Mouse (Mus musculus) intestine, postnatal 0 days (tissue): ENCODE results near the gene Gtf2a1l. TPM values are rescaled to one million over a fixed set of nuclear protein-coding genes. Genes with fewer than 3 reads are reported as not detected.

Source experiments
- ATAC-seq: fragments of 200-750 bp; cut with Nextera tagmentation; 2 replicates; pipeline ENCODE4 v1.8.0; 2017; ENCODE audit warnings: mild to moderate bottlenecking, moderate TSS enrichment, moderate library complexity
- H3K27ac ChIP-seq: fragments of 300-500 bp; sonication (generic); 2 replicates; pipeline ENCODE4 v1.5.1; 2014; ENCODE audit warnings: mild to moderate bottlenecking, low read depth, low read length, moderate library complexity
- H3K27me3 ChIP-seq: fragments of 300-500 bp; sonication (generic); replicated peaks from 2 replicates; pipeline ENCODE4 v1.6.1; 2014; ENCODE audit warnings: low read length, mixed read lengths; ENCODE audit not compliant: control insufficient read depth, insufficient read depth
- H3K36me3 ChIP-seq: fragments of 300-500 bp; sonication (generic); 2 replicates; pipeline ENCODE4 v1.6.1; 2014; ENCODE audit warnings: mild to moderate bottlenecking, moderate library complexity; ENCODE audit not compliant: control insufficient read depth, insufficient read depth
- H3K4me1 ChIP-seq: fragments of 300-500 bp; sonication (generic); replicated peaks from 2 replicates; pipeline ENCODE4 v1.6.1; 2014; ENCODE audit warnings: antibody characterized with exemption, low read length, mixed read lengths; ENCODE audit not compliant: control insufficient read depth, insufficient read depth
- H3K4me2 ChIP-seq: fragments of 300-500 bp; sonication (generic); replicated peaks from 2 replicates; pipeline ENCODE4 v1.6.1; 2014; ENCODE audit warnings: low read depth, mild to moderate bottlenecking, moderate library complexity
- H3K4me3 ChIP-seq: fragments of 300-500 bp; sonication (generic); 2 replicates; pipeline ENCODE4 v1.5.1; 2014; ENCODE audit warnings: low read depth, low read length
- H3K9ac ChIP-seq: fragments of 300-500 bp; sonication (generic); 2 replicates; pipeline ENCODE4 v1.6.1; 2014; ENCODE audit warnings: mild to moderate bottlenecking, low read depth, low read length
- H3K9me3 ChIP-seq: fragments of 300-500 bp; sonication (generic); 2 replicates; pipeline ENCODE4 v1.6.1; 2016; ENCODE audit warnings: mixed run types; ENCODE audit not compliant: control insufficient read depth
- CTCF ChIP-seq: sonication (generic); IDR thresholded peaks from 2 replicates; pipeline ENCODE4 v1.5.1; 2016; ENCODE audit warnings: low read depth, mild to moderate bottlenecking, control low read depth, antibody characterized with exemption, moderate library complexity
- WGBS: fragments of 180-500 bp; shearing (Covaris S2); extraction: QIAGEN DNeasy Blood & Tissue Kit; methylation state at CpG from one replicate; pipeline ENCODE4 v1.1.7; 2014; 5-methylcytosine and 5-hydroxymethylcytosine counted together
- polyA plus RNA-seq: library from polyadenylated mRNA; unstranded; fragments of >200 nt; fragmentation: Nextera tagmentation; extraction: Ambion mirVana; gene quantifications from 2 replicates; pipeline ENCODE4 v1.2.1, GENCODE M21; 2015

Gtf2a1l gene
- polyA plus RNA-seq, 1 experiment from 2014 or later = not detected

- WGBS = 91% methylated on average over 11 of the region's 11 CpGs
- Histone ChIP-seq H3K4me1 (no peaks in the 10 kb centered on the region), H3K27ac (no peak overlapping the region), H3K9me3 (no peaks in the 10 kb centered on the region), H3K36me3 (peaks cover 6% of the 10 kb centered on the region; the same call in 1 of the 2 replicates), H3K4me3 (no peak overlapping the region), H3K9ac (no peak overlapping the region), H3K4me2 (no peak overlapping the region), H3K27me3 (no peaks in the 10 kb centered on the region)
- no peak for TF ChIP-seq CTCF
- ATAC-seq = no peak
Measured at GRCm38 (mm10) chr17:88645299-88645698, 23.2 kb upstream of the Gtf2a1l start.

GRCm38 (mm10) chr17:88647149-88647548 is 21.3 kb upstream of the Gtf2a1l start:
- no peak overlapping the region for H3K4me3 ChIP-seq
- TF ChIP-seq CTCF = no peak
- ATAC-seq = no peak
- H3K36me3 ChIP-seq = peaks cover 6% of the 10 kb centered on the region; the same call in 1 of the 2 replicates
- no peaks in the 10 kb centered on the region; the same call in 1 of the 2 replicates for H3K27me3 ChIP-seq
- no peaks in the 10 kb centered on the region for H3K4me1 ChIP-seq
- H3K4me2 ChIP-seq = no peak overlapping the region
- no peak overlapping the region for H3K9ac ChIP-seq
- H3K27ac ChIP-seq = no peak overlapping the region
- 93% methylated on average over 3 of the region's 3 CpGs for WGBS
- no peaks in the 10 kb centered on the region for H3K9me3 ChIP-seq

DNA sequence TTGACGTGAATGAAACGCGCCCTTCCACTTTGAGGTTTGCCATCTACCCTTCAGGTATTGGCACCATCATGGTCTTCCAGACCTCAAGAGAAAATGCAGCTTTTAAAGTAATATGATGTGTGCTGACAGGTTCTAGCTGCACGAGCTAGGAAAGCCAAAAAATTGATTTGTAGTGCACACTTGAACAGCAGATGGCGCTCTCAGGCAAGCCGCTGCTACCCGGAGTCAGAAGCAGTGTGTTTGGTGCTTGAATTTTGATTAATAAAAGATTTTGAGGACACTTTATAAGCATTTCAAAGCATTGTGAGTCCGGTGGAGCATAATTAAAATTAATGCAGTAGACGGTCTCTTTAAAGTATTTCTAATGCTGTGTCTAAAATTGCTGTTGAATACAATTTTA is 16.4 kb upstream of the Gtf2a1l start:
- TF ChIP-seq CTCF = peak; percentile 89
- Histone ChIP-seq H3K27ac (no peak overlapping the region), H3K4me2 (no peak overlapping the region), H3K4me3 (no peak overlapping the region), H3K4me1 (no peaks in the 10 kb centered on the region), H3K36me3 (no peaks in the 10 kb centered on the region; the same call in 1 of the 2 replicates), H3K9ac (no peak overlapping the region), H3K9me3 (no peaks in the 10 kb centered on the region), H3K27me3 (no peaks in the 10 kb centered on the region; the same call in 1 of the 2 replicates)
- ATAC-seq = no peak
- 4% methylated on average over 9 of the region's 9 CpGs for WGBS

DNA sequence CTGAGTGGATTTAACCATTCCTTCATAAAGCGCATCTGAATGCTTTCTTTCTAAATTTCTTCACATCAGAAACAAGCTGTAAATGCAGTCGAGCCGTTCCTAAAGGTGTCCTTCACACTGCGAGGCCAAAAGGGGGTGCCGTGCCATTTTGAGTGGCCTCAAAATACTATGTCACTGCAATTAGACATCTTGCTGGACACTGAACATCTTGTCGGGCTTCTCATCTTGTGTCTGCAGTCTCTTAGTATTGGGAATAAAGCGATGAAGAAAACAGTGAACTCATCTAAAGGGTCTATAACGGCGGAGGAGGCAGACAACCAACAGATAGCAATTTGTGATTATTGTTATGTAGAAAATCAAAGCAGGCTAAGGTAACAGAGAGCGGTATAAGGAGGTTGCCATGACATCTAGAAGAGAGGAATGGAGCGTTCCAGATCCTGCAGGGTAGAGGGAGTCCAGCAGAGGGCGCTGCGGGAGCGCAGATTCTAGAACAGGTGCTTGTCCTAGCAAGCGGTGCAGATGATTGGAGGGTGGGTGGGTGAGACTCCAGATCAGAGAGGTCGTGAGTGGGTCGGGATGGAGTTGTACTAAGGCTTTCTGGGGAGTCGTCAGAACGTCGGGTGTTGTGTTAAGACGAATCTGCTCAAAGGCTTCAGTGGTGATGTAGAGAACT is 15.6 kb upstream of the Gtf2a1l start:
- 21% methylated on average over 21 of the region's 21 CpGs for WGBS
- 0 out of 2 replicates have a peak, but pooled peaks have one; percentile 31 for ATAC-seq
- H3K4me2 ChIP-seq = no peak overlapping the region

GRCm38 (mm10) chr17:88653375-88653769 is 15.1 kb upstream of the Gtf2a1l start:
- Histone ChIP-seq H3K9me3 (no peaks in the 10 kb centered on the region), H3K4me3 (no peak overlapping the region), H3K36me3 (no peaks in the 10 kb centered on the region; the same call in 1 of the 2 replicates), H3K4me2 (no peak overlapping the region), H3K27me3 (no peaks in the 10 kb centered on the region; the same call in 1 of the 2 replicates), H3K9ac (no peak overlapping the region), H3K27ac (no peak overlapping the region), H3K4me1 (no peaks in the 10 kb centered on the region)
- WGBS = 79% methylated on average over 4 of the region's 4 CpGs
- no peak for TF ChIP-seq CTCF
- no peak for ATAC-seq

More for the DNA sequence above, 15.6 kb upstream of the Gtf2a1l start:
- no peak overlapping the region for H3K27ac ChIP-seq
- H3K27me3 ChIP-seq = no peaks in the 10 kb centered on the region; the same call in 1 of the 2 replicates
- peak; percentile 93 for TF ChIP-seq CTCF
- H3K9ac ChIP-seq = no peak overlapping the region
- no peaks in the 10 kb centered on the region for H3K9me3 ChIP-seq
- H3K36me3 ChIP-seq = no peaks in the 10 kb centered on the region; the same call in 1 of the 2 replicates
- no peak overlapping the region for H3K4me3 ChIP-seq
- no peaks in the 10 kb centered on the region for H3K4me1 ChIP-seq

DNA sequence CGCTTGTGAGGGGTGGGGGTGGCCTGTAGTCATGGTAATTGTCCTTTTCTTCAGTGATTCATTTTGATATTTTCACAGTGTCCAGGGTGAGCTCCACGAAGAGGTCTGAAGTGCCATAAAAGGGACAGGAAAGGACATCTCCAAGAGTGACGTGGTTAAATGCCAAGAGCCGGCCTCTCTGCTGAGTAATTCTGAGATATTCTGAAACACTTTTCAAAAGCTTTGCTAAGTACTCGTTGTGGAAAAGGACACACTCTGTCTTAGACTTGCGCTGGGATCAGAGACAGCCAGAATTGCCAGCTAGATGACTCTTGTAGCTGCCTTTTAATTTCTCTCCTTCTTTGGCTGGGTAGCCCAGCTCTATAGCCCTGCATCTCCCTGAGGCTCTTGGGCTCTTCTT is 9.9 kb upstream of the Gtf2a1l start:
- Histone ChIP-seq H3K4me1 (no peaks in the 10 kb centered on the region), H3K9ac (no peak overlapping the region), H3K9me3 (no peaks in the 10 kb centered on the region), H3K36me3 (no peaks in the 10 kb centered on the region), H3K4me3 (no peak overlapping the region), H3K27me3 (no peaks in the 10 kb centered on the region), H3K27ac (no peak overlapping the region), H3K4me2 (no peak overlapping the region)
- no peak for ATAC-seq
- WGBS = 78% methylated on average over 6 of the region's 6 CpGs
- TF ChIP-seq CTCF = no peak
